Mouse (Mus musculus) lung, adult 2 months (tissue): Measurements from ENCODE around the gene Gm2696.
"Not testable (repeated sequence)": the region's sequence is repeated elsewhere in the genome, so short reads cannot be mapped to it uniquely, and the experiment has no call there.

Source experiments
- CTCF ChIP-seq: fragments of 200-500 bp; IDR thresholded peaks from 2 replicates; pipeline ENCODE4 v1.5.1; 2011; ENCODE audit warnings: mild to moderate bottlenecking, low read length, control low read depth; ENCODE audit not compliant: insufficient read depth
- POLR2A ChIP-seq: fragments of 200-500 bp; IDR thresholded peaks from 2 replicates; pipeline ENCODE4 v1.6.1; 2011; ENCODE audit warnings: low read depth, mild to moderate bottlenecking, control low read depth, low read length, borderline replicate concordance; ENCODE audit errors: extremely low read depth

DNA sequence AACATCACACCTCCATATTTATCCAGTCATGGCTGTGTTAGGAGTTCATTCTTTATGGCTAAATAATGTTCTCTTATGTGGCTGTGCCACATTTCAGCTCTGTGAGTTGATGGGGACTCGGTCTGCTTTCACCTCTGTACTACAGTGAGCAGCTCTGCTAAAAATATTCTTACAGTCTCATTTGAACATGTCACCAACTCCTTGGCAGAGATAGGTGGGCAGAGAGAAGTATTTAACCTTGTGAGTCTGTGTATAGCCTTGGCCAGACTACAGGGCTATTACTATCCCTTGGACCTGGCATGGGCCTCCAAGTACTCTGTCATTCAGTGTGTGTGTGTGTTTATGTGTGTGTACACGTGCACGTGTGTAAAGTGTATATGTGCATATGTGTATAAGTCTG, 42.3 kb upstream of the Gm2696 start:
- not testable (repeated sequence) for TF ChIP-seq POLR2A, CTCF
